Mouse (Mus musculus) liver, adult 2 months (tissue): Measurements from ENCODE around the gene Crybb2.

Experiments used
- CTCF ChIP-seq: fragments of 200-500 bp; IDR thresholded peaks from 2 replicates; pipeline ENCODE4 v1.5.1; 2011; ENCODE audit warnings: low read depth, low read length, control low read depth
- POLR2A ChIP-seq: fragments of 200-500 bp; IDR thresholded peaks from 2 replicates; pipeline ENCODE4 v1.6.1; 2011; ENCODE audit warnings: low read length, control low read depth; ENCODE audit not compliant: insufficient read depth; ENCODE audit errors: extremely low read depth

- TF ChIP-seq CTCF (no peak), POLR2A (no peak)
Observed at GRCm38 (mm10) chr5:113043531-113043930, 26.4 kb downstream of the Crybb2 start.
